Mouse (Mus musculus): ENCODE results near the gene Rph3a.

- TF ChIP-seq CTCF (IDR thresholded peaks at IDR 0.05; ENCODE audit: control insufficient read depth, insufficient read depth, insufficient replicate concordance, low read depth, low read length) (no peak), POLR2A (IDR thresholded peaks at IDR 0.05; ENCODE audit: control insufficient read depth, low read depth, low read length) (no peak)
Observed at GRCm38 (mm10) chr5:121007130-121007529, 2.8 kb downstream of the Rph3a start.

All from testis, adult 2 months (tissue).